Mouse (Mus musculus): ENCODE data around the gene AY074887. TPM values are rescaled to one million over a fixed set of nuclear protein-coding genes. Genes with fewer than 3 reads are reported as not detected.
A peak's percentile ranks its signal among the peaks of the same experiment; 100 is the strongest.

AY074887 gene
- 0.13 TPM for polyA plus RNA-seq (2012; fragmentation: generic; extraction: Trizol)
- long read RNA-seq, experiment 1, result 0 reads
- long read RNA-seq, experiment 2, partial matches to known transcripts, result 0 of 1 reads
- long read RNA-seq, experiment 2, other reads (novel, unspliced or antisense), result 0 of 1 reads

GRCm38 (mm10) chr9:54950575-54951321, at the start of gene AY074887, which contains the start of gene Psma4:
Gene AY074887, minus strand, starts transcription at chr9:54950998.
Gene Psma4, plus strand, starts transcription at chr9:54950790.
- Histone ChIP-seq H3K4me3 (ENCODE audit: insufficient read depth, poor library complexity, severe bottlenecking) (peak within 1 kb of the TSS; percentile 78), H3K79me3 (ENCODE audit: low read depth) (peaks cover 25% of the 10 kb centered on the region), H3K27me3 (ENCODE audit: control insufficient read depth, insufficient read depth, insufficient read length) (no peaks in the 10 kb centered on the region), H3K79me2 (ENCODE audit: control insufficient read depth, insufficient read depth) (peaks cover 37% of the 10 kb centered on the region), H3K36me3 (ENCODE audit: control insufficient read depth, insufficient read depth) (peaks cover 34% of the 10 kb centered on the region), H3ac (ENCODE audit: control insufficient read depth, insufficient read length, low read depth) (peak within 1 kb of the TSS; percentile 91)
- TF ChIP-seq MAX (IDR thresholded peaks at IDR 0.05) (peak; percentile 90), USF1 (IDR thresholded peaks at IDR 0.05; ENCODE audit: low read depth) (peak; percentile 85), CEBPB (IDR thresholded peaks at IDR 0.05; ENCODE audit: low read depth) (no peak)

GRCm38 (mm10) chr9:54995645-54996044, 44.8 kb upstream of the AY074887 start:
- TF ChIP-seq MAX (IDR thresholded peaks at IDR 0.05) (no peak), CTCF (IDR thresholded peaks at IDR 0.05; ENCODE audit: control insufficient read depth, insufficient read depth, insufficient read length) (no peak), MYOG (IDR thresholded peaks at IDR 0.05; ENCODE audit: control insufficient read depth, extremely low read depth, insufficient read length) (no peak), FOSL1 (IDR thresholded peaks at IDR 0.05; ENCODE audit: insufficient read depth, low read length, poor library complexity, severe bottlenecking) (no peak), USF1 (IDR thresholded peaks at IDR 0.05; ENCODE audit: low read depth) (no peak), MYOD1 (IDR thresholded peaks at IDR 0.05; ENCODE audit: control insufficient read depth, insufficient read length, low read depth) (no peak), CEBPB (IDR thresholded peaks at IDR 0.05; ENCODE audit: low read depth) (no peak)
- Histone ChIP-seq H3ac (ENCODE audit: control insufficient read depth, insufficient read length, low read depth) (no peak overlapping the region), H3K79me2 (ENCODE audit: control insufficient read depth, insufficient read depth) (no peaks in the 10 kb centered on the region), H3K4me3 (ENCODE audit: insufficient read depth, poor library complexity, severe bottlenecking) (no peak overlapping the region), H3K36me3 (ENCODE audit: control insufficient read depth, insufficient read depth) (no peaks in the 10 kb centered on the region), H3K79me3 (ENCODE audit: low read depth) (no peaks in the 10 kb centered on the region), H3K27me3 (ENCODE audit: control insufficient read depth, insufficient read depth, insufficient read length) (no peaks in the 10 kb centered on the region)

DNA sequence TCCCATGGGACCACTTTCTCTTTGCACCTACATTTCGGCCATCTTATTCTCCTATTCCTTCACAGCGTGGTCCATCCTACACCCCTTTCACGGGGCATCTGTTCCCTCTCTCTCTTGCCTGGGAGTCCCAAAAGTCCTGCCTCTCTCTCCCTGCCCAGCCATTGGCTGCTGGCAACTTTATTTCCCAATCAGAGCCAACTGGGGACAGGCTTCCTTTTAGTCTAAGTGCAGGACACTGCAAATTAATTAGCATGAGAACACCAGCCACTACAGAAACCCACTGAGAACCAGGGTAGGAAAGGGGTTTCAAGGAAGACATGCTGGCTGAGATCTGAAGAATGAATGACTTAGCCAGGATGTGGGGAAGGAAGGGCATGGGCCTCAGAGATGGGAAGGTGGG, 43.6 kb upstream of the AY074887 start:
- H3K36me3 ChIP-seq (ENCODE audit: control insufficient read depth, insufficient read depth), result no peaks in the 10 kb centered on the region
- TF ChIP-seq CEBPB (IDR thresholded peaks at IDR 0.05; ENCODE audit: low read depth) (no peak), CTCF (IDR thresholded peaks at IDR 0.05; ENCODE audit: control insufficient read depth, insufficient read depth, insufficient read length) (no peak), USF1 (IDR thresholded peaks at IDR 0.05; ENCODE audit: low read depth) (no peak)
- no peak overlapping the region for H3K4me3 ChIP-seq (ENCODE audit: insufficient read depth, poor library complexity, severe bottlenecking)
- H3K27me3 ChIP-seq (ENCODE audit: control insufficient read depth, insufficient read depth, insufficient read length), result no peaks in the 10 kb centered on the region
- no peaks in the 10 kb centered on the region for H3K79me3 ChIP-seq (ENCODE audit: low read depth)
- no peak overlapping the region for H3ac ChIP-seq (ENCODE audit: control insufficient read depth, insufficient read length, low read depth)
- no peaks in the 10 kb centered on the region for H3K79me2 ChIP-seq (ENCODE audit: control insufficient read depth, insufficient read depth)

DNA sequence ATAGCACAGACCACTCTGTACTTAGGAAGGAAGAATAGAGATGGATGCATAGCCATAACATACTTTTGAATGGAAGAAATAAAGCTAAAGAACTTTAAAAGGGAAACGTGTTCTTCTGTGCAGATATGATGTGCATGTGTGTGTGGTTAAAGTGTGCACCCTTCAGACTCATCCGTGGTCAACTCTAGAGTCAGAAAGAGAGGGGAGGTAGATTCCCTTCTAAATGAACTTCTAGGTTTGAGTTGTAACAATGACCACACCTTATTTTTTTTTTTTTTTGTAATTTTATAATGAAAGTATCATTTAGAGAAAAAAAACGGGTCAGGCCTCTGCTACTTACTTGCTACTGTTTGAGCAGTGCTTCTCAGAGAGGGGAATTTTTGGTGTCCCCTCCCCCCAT, 39.6 kb upstream of the AY074887 start:
- Histone ChIP-seq H3ac (ENCODE audit: control insufficient read depth, insufficient read length, low read depth) (no peak overlapping the region), H3K4me3 (ENCODE audit: insufficient read depth, poor library complexity, severe bottlenecking) (no peak overlapping the region), H3K79me2 (ENCODE audit: control insufficient read depth, insufficient read depth) (no peaks in the 10 kb centered on the region), H3K36me3 (ENCODE audit: control insufficient read depth, insufficient read depth) (no peaks in the 10 kb centered on the region), H3K27me3 (ENCODE audit: control insufficient read depth, insufficient read depth, insufficient read length) (no peaks in the 10 kb centered on the region), H3K79me3 (ENCODE audit: low read depth) (no peaks in the 10 kb centered on the region)
- TF ChIP-seq USF1 (IDR thresholded peaks at IDR 0.05; ENCODE audit: low read depth), result no peak
- TF ChIP-seq CTCF (IDR thresholded peaks at IDR 0.05; ENCODE audit: control insufficient read depth, insufficient read depth, insufficient read length), result no peak
- TF ChIP-seq MAX (IDR thresholded peaks at IDR 0.05), result no peak
- no peak for TF ChIP-seq CEBPB (IDR thresholded peaks at IDR 0.05; ENCODE audit: low read depth)
- no peak for TF ChIP-seq MYOD1 (IDR thresholded peaks at IDR 0.05; ENCODE audit: control insufficient read depth, insufficient read length, low read depth)
- TF ChIP-seq MYOG (IDR thresholded peaks at IDR 0.05; ENCODE audit: control insufficient read depth, extremely low read depth, insufficient read length), result no peak
- no peak for TF ChIP-seq FOSL1 (IDR thresholded peaks at IDR 0.05; ENCODE audit: insufficient read depth, low read length, poor library complexity, severe bottlenecking)

DNA sequence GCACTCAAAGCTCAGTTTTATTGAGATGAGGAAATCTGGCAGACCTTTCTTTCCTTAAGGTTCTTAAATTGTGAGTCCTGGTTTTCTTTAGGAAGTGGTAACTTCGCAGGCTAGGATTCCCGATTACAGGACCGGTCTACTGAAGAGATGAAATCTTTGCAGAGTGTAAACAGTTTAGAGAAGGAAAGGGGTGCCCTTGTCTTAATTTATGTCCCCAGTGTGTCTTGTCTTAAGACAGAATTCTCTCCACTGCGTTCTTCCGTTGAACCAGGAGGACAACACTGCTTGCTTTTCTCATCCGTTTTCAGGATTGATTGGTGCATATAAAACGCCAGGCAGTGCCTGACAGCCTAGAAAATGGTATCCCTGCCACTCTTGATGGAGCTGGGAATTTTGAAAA, 31.6 kb upstream of the AY074887 start:
- peaks cover 29% of the 10 kb centered on the region for H3K27me3 ChIP-seq (ENCODE audit: control insufficient read depth, insufficient read depth, insufficient read length)
- no peaks in the 10 kb centered on the region for H3K79me3 ChIP-seq (ENCODE audit: low read depth)
- H3ac ChIP-seq (ENCODE audit: control insufficient read depth, insufficient read length, low read depth), result no peak overlapping the region
- no peak overlapping the region for H3K4me3 ChIP-seq (ENCODE audit: insufficient read depth, poor library complexity, severe bottlenecking)
- H3K79me2 ChIP-seq (ENCODE audit: control insufficient read depth, insufficient read depth), result no peaks in the 10 kb centered on the region
- no peak for TF ChIP-seq MYOD1 (IDR thresholded peaks at IDR 0.05; ENCODE audit: control insufficient read depth, insufficient read length, low read depth)
- TF ChIP-seq CEBPB (IDR thresholded peaks at IDR 0.05; ENCODE audit: low read depth), result no peak
- TF ChIP-seq FOSL1 (IDR thresholded peaks at IDR 0.05; ENCODE audit: insufficient read depth, low read length, poor library complexity, severe bottlenecking), result no peak
- no peak for TF ChIP-seq CTCF (IDR thresholded peaks at IDR 0.05; ENCODE audit: control insufficient read depth, insufficient read depth, insufficient read length)
- TF ChIP-seq MAX (IDR thresholded peaks at IDR 0.05), result no peak
- TF ChIP-seq MYOG (IDR thresholded peaks at IDR 0.05; ENCODE audit: control insufficient read depth, extremely low read depth, insufficient read length), result no peak
- no peak for TF ChIP-seq USF1 (IDR thresholded peaks at IDR 0.05; ENCODE audit: low read depth)
- H3K36me3 ChIP-seq (ENCODE audit: control insufficient read depth, insufficient read depth), result no peaks in the 10 kb centered on the region

Measured in C2C12 (cell line).